Mouse (Mus musculus): ENCODE results near the gene Ezh2.
A peak's percentile ranks its signal among the peaks of the same experiment; 100 is the strongest.
"Not testable (repeated sequence)": the region's sequence is repeated elsewhere in the genome, so short reads cannot be mapped to it uniquely, and the experiment has no call there.

Ezh2 gene

DNA sequence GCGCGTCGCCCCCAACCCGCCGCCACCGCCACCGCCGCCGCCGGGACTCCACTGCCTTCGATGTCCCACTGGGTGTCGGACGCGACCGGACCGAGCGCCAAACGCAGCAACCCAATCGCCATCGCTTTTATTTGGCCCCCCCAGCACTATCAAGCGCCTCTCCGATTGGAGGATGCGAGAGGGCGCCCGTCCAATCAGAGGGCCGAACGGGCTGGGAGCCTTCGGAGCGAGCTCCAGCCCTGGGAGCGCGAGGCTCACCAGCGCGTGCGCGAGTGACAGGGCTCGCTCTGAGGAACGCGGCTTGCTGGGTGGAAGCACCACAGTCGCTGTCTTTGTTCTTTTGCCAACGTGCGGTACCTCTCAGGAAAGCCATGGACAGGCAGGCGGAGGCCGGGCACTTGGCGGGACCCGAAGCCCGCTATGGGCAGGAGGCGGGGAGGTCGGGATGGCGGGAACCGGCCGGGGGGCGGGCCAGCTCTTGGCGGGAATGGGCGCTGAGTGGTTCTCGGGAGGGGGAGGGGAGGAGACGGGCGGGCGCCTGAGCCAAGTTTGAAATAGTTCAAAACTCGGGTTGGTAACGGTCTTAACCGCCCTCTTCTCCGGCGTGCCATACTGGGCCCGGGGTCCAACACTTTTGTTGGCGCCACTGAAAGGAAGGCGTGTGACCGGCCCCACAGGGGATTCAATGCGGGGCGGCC is at the start of gene Ezh2:
Gene Ezh2, minus strand, starts transcription at position 416 of the 698 bp plus-strand sequence.
- DNase-seq (ENCODE audit: low read depth, low spot score), result peak; percentile 97

DNA sequence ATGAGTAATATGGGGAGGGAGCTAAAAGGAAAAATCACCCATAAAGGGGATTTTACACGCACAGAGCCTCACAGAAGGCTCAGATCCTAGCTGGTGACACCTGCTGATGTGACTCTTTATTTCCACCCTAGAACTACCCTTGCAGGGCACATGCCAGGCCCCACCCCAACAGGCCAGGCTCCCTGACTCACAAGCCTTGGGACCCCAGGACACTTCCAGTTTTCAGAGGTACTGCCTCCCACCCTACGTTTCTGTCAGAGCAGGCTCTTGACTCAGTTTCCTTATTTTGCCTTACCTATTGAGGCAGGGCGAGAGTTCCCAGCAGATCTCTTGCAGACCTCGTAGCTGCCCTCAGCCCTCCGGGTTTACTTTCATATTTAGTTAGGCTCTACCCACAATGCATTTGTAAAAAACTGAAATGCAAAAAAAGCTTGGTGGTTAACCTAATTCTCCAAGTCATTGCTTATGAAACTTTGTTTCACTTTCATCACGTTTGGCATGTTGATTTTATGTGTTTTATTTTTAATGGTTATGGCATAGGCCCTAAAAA is 41.5 kb upstream of the Ezh2 start:
- DNase-seq (ENCODE audit: low read depth, low spot score), result no peak

DNA sequence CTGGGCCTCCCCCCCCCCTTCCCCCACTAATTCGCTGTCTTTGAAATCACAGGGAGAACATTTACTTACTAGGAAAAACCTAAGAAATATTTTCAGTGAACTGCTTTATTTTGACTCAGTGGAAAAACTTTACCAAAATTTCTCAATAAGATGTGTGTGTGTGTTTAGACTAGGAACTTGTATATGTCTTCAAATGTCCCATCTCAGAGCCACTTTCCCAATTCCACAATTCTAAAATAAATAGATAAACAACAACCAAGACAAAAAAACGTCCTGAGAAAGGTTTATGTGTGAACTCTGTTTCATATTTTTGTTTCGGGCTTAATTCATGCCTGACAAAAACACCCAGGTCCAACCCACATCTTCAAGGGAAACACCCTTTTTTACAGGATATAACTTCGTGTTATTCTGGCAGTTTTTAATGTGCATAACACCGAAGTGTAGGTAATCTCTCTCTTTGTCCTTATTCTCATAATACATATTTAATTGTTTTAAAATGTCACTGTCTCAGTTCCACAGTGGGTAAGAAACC is 40.9 kb upstream of the Ezh2 start:
- no peak for DNase-seq (ENCODE audit: low read depth, low spot score)

DNA sequence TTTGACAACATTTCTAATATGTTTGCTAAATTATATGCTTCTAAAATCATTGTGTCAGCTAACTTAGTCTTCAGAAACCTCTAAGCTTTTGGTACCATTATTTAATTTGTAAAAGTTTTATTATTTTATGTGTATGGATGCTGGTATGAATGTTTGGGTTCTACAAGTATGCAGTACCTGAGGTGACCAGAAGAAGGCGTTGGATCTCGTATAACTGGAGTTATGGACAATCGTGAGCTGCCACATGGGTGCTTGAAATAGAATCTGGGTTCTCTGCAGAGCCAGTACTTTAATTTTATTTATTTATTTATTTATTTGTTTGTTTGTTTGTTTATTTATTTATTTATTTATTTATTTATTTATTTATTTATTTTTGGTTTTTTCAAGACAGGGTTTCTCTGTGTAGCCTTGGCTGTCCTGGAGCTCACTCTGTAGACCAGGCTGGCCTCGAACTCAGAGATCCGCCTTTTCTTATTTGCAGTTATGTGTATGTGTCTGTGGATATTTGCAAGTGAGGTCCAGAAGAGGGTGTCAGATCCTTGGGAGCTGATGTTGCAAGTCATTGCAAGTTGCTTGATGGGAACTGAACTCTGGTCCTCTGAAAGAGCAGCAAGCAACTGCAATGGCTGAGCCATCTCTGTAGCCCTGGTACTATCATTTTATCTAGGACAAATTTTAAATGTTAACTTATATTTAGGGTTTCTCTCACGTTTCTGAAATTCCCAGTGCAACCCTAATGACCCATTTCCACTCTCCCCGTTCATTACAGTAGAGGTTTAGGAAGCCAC is 40.3 kb upstream of the Ezh2 start:
- peak; percentile 74 for DNase-seq (ENCODE audit: low read depth, low spot score)

DNA sequence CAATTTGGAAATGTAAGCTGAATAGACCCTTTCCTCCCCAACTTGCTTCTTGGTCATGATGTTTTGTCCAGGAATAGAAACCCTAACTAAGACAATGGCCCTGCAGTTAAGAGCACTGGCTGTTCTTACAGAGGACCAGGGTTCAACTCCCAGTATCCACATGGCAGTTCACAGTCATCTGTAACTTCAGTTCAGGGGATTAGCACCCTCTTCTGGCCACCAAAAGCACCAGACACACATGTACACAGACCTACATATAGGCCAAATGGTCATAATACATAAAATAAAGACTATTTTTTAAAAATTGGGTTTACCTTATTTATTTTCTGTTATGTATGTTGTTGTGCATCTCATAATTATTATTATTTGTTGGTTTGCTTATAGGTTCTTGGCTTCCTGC is 38.3 kb upstream of the Ezh2 start:
- DNase-seq (ENCODE audit: low read depth, low spot score), result peak; percentile 80

DNA sequence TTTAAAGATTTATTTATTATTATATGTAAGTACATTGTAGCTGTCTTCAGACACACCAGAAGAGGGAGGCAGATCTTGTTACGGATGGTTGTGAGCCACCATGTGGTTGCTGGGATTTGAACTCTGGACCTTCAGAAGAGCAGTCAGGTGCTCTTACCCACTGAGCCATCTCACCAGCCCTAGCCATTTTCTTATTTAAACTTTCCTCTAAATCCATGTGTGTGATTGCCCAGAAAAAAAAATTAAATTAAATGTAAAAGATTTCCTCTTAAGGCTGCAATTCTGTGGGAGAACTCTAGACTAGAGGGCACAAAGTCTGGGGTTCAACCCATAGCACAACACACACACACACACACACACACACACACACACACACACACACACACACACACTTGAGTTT is 34.9 kb upstream of the Ezh2 start:
- not testable (repeated sequence) for DNase-seq (ENCODE audit: low read depth, low spot score)

DNA sequence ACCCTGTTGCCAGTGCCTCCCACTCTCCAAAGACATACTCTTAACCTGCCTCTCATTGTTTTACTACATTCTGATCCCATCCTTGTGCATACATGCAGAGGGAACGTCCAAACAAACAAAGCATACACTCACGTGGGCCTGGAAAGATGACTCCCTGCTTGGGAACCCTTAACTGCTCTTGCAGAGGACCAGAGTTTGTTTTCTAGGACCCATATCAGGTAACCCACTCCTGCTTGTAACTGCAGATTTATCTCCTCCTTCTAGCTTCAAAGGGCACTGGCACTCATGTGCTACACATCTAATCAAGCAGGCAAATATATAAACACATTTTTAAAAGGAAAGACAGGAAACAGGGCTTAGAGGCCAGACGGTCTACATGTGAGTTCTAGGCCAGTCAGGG is 32.8 kb upstream of the Ezh2 start:
- no peak for DNase-seq (ENCODE audit: low read depth, low spot score)

DNA sequence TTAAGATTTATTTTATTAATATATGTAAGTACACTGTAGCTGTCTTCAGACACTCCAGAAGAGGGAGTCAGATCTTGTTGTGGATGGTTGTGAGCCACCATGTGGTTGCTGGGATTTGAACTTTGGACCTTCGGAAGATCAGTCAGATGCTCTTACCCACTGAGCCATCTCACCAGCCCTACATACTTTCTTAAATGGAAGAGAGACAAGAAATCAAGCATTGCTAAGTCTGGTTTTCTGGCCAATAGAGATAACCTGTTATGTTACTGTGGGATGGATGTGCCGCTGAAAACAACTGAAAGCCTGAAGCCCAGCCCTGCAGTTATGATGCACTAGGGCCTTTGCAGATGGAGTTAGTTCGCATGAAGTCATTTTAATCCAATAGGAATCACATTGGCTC is 31.8 kb upstream of the Ezh2 start:
- DNase-seq (ENCODE audit: low read depth, low spot score), result peak; percentile 16

DNA sequence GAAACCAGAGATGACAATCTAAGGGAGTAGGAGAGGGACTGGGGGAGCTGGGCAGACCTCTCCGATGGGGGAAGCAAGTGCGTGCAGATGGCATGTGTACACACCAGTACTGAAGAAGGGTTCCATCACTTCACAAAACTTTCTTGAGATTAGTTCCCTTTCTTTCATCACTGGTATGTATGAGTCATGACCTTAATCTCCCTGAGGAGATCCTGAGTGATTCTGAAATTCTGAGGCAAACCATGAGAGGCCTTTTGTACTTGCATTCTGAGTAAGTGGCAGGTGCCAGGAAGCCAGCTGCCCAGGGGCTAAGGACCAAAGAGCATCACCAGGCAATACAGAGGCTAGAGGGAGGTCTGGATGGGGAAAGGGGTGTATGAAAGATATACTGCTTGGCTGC is 25.9 kb upstream of the Ezh2 start:
- no peak for DNase-seq (ENCODE audit: low read depth, low spot score)

DNA sequence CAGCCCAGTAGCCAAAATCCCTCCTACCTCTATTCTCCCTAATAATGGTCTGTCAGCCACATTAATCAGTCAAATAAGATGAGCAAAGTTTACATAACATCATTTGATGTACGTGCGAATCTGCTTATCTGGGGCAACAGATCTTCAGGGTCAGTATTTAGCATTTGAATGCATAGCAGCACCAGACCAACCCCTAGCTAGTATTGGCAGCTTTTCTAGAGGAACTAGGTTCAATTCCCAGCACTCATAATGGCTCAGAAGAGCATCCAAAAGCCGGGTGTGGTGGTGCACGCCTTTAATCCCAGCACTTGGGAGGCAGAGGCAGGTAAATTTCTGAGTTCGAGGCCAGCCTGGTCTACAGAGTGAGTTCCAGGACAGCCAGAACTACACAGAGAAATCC is 13.2 kb upstream of the Ezh2 start:
- DNase-seq (ENCODE audit: low read depth, low spot score), result peak; percentile 64

DNA sequence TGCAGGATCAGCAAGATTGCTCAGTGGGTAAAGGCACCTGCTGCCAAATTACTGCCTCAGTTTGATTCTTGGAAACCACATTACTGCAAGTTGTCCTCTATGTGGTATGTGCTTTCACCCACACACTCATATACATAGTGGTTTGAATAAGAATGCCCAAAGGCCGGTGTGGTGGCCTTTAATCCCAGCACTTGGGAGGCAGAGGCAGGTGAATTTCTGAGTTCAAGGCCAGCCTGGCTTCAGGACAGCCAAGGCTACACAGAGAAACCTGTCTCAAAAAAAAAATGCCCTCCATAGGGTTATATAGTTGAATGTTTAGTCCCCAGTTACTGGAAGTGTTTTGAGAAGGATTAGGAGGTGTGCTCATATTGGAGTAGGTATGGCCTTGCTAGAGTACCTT is 6.8 kb upstream of the Ezh2 start:
- DNase-seq (ENCODE audit: low read depth, low spot score), result peak; percentile 71

DNA sequence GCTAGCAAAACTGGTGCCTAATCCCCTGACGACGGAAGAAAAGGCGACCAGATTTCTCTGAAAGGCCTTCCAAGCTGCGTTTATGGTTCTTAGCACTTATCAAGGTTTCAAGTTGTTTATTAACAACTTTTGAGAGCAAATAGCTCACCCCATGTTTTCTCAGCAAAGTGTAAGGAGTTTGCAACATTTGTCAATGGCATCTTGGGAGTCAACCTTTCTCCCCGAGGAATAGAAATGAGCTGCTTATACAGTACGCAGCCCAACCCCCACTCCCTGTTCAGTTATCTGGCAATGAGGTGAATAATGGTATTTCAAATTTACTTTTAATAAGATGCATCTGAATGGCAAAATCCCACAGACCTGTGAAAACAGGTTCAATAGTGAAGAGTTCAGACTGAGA is 555 bp upstream of the Ezh2 start:
- peak; percentile 66 for DNase-seq (ENCODE audit: low read depth, low spot score)

DNA sequence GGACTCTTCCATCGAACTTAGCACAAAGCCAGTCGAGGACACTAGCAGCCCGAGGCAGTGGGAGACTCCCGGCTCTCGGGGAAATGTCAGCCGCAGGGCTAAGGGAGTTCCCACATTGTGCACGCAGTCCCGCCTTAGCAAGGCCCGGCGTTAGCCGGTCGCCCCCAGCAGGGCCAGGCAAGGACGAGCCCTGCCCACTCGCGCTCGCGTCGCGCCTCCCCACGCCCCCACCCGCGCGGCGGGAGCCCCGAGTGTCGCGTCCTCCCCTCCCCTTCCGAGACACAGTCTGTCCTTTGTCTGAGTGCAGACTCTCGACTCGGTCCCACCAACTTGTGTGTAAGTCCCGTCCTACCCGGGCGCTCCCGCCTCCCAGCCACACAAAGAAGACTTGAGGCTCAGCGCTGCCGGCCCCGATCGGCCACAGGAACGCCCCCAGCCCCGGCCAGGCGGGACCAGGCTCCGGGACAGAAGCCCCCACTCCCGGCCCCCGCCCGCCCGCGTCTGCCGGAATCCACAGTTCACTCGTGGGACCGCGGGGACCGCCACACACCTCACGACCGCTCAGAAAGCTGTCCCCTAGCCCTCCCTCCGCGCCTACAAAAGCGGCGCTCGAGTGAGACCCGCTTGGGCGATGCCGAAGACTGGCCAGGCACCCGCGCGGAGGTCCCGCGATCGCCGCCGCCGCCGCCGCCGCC is 853 bp downstream of the Ezh2 start:
- DNase-seq (ENCODE audit: low read depth, low spot score), result peak; percentile 88

DNA sequence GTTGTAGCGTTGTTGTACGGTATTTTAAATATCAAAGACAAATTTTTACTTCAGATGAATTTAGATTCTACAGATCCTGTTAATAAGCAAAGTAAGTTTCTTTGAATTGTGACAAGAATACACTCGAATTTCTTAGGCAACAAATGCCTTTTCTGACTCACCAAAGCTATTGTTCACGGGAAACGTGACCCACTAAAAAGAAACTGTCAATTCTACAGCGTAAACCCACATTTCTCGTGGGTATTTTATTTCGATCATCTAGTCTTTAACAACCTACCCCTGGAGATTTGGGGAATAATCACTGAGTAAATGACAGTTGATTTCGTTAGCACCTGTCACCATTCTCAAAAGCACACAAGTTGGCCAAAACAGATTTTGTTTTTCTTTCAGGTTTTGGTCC is 1.6 kb downstream of the Ezh2 start:
- no peak for DNase-seq (ENCODE audit: low read depth, low spot score)

DNA sequence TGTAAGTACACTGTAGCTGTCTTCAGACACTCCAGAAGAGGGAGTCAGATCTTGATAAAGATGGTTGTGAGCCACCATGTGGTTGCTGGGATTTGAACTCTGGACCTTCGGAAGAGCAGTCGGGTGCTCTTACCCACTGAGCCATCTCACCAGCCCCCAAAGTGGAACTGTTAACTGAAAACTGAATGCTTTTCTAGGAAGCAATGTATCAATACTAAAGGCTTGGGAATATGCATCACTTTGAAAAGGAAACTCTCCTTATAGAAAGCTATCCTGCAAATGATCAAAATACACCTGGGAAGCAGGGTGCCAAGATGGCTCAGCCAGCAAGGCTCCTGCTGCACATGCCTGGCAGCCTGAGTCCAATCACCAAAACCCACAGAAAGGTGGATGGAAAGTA is 7.8 kb downstream of the Ezh2 start:
- not testable (repeated sequence) for DNase-seq (ENCODE audit: low read depth, low spot score)

DNA sequence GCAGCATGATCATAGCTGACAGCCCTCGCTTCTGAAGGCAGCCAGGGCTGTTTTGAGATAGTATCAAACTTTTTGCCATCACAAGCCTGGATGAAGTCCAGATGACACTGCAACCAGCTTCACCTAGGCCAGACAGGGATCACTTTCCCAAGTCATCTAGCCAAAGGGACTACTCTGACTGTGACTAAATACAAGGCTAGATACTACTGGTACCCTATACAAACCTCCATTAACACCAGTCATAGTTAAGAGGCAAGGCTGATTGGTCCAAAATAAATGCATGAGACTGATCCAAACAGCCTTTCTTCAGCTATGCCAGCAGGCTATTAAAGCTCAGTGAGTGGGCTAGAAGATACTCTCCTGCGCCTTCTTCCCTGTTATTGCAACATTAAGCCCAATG is 22.3 kb downstream of the Ezh2 start:
- DNase-seq (ENCODE audit: low read depth, low spot score), result no peak

DNA sequence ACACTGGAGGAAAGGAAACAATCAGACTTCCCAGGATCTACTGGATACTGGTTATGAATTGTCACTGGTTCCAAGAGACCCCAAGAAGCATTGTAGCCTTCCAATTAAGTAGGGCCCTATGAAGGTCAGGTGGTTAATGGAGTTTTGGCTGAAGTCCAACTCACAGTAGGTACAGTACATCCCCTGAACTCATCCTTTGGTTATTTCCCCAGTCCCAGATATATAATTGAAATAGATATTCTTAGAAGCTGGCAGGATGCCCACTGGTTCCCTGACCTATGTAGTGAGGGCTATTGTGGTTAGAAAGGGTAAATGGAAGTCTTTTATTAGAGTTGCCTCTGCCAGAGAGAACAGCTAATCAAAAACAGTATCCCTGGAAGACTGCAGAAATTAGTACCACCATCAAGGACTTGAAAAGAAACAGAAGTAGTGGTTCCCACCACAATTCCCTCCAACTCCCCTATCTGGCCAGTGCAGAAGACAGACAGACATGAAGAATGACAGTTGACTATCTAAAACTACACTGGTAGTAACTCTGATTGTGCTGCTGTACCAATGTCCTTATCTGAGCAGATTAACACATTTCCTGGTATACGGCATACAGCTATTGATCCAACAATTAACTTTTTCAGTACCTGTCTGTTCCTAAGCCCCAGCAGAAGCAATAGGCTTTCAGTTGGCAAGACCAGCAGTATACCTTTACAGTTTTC is 29.7 kb downstream of the Ezh2 start:
- no peak for DNase-seq (ENCODE audit: low read depth, low spot score)

DNA sequence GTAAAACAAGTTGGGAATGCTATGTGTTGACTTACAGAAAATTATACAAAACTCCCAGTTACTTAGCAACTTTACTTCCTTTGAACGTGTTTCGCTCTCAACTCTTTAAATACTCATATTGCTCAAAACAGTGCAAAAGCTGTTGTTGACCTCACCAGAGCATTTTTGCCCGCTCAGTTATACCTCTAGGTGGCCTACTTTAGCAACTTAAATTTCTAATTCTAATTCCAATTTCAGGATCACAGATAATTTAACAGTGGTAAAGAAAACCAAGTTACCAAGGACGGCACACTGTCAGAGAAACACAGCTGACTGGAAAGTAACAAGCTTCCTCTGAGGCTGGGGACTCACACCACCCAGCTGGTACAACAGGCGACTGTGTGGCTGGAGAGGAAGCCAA is 33.7 kb downstream of the Ezh2 start:
- no peak for DNase-seq (ENCODE audit: low read depth, low spot score)

DNA sequence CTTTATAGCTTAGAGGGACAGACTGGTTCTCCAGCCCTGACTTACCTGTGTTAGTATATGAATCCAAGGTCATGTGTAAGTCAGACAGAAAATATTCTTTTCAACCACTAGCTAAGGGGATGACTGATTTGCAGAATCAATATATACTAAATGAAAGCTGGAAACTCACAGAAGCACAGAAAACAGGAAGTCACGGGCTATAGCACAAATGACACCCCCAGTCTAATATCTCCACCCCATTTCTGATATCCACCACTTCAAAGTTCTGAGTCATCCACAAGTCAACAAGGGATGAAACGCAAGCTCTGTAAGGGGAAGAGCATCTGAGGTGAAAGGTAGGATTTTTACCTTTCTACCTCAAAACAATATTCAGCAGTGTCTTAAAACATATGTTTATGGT is 34.3 kb downstream of the Ezh2 start:
- no peak for DNase-seq (ENCODE audit: low read depth, low spot score)

DNA sequence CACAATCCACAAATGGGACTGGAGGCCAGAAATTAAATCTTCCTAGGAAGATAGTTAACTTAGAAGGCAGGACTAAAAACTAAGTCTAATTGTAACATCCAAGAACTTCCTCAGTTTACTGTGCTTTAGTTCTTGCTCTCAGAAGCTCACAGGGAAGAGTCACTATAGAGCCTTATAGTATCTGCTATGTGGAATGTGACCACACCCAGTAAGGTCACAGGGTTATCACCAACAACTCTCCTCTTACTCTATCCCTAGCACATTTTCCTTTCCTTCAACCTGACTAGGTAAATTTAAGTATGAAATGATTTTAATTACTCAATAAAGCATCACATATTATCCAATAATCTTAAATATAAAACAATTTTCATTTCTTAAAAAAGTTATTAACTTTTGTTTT is 34.7 kb downstream of the Ezh2 start:
- peak; percentile 10 for DNase-seq (ENCODE audit: low read depth, low spot score)

DNA sequence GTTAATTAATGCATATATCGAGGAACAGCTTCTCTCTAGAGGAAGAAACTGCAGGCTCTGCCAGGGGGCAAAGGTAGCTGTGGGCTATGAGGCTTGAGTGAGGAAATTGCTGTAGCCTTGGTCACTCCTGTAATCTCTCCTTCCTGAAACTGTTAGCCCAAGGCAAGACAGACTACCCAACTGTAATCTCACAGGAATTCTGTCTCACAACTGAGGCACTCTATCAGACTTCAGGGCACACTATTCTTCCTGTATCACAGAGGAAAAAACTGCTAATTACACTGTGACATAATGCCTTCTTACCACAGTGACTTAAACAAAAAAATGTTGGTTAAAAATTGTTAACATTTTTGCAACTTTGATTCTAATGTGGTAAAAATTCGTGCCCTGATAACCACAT is 35.9 kb downstream of the Ezh2 start:
- DNase-seq (ENCODE audit: low read depth, low spot score), result no peak

DNA sequence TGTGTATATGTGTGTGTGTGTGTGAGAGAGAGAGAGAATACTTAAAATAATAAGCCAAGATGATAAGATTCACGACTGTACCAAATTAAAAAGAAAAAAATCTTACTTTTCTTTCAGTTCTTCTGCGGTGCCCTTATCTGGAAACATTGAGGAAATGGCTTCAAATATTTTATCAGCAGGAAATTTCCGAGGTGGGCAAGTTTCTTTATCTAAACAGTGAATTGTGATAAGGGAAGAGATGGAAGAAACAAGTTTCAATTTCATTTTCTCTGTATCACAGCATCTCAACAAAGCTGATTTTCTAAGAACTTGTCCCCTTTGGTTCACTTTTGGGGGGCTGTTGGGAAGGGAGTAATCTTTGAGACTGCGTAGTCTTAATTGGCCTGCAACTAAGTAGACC is 42.9 kb downstream of the Ezh2 start:
- no peak for DNase-seq (ENCODE audit: low read depth, low spot score)

Measured in R1 (cell line).